Mouse (Mus musculus): ENCODE data around the gene Tmem97. TPM values are rescaled to one million over a fixed set of nuclear protein-coding genes. Genes with fewer than 3 reads are reported as not detected.
A peak's percentile ranks its signal among the peaks of the same experiment; 100 is the strongest.
"Not testable (repeated sequence)": the region's sequence is repeated elsewhere in the genome, so short reads cannot be mapped to it uniquely, and the experiment has no call there.

Tmem97 gene
- polyA plus RNA-seq, 1 experiment: 34.4 TPM

DNA sequence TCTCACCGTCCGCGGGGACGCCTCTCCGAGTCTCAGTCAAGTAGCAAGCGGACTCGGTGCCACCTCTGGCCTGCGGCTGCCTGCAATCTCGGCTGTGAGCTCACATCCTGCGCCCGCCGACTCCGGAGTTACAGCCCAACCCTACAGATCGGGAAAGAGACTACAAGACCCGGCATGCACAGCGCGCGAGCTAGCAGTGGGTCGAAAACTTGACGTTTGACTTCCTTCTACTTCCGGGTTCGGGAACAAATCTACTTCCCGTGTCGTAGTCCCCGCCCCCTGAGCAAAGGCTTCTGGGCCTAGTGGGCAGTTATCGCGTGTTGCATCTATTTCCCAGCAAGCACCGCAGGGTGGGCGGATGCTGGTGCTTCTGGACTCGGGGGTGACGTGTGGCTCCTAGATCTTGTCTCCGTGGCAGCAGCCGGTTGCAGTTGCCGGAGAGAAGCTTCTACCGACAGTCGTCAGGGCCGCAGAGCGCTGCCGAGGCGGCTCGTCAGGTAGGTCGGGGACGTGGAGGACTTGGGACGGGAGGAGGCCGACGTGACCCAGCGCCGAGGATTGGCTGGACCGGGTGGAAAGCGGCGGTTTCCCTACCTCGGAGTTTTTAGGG is 14.4 kb downstream of the Tmem97 start, which contains the start of the genes Tnfaip1 and Ift20:
Gene Tnfaip1 (minus strand): TSS at position 253 of the 610 bp plus-strand sequence.
Gene Ift20 (plus strand): TSS at position 282 of the 610 bp plus-strand sequence.
- Histone ChIP-seq H3K27me3 (replicated peaks; ENCODE audit: control insufficient read depth, insufficient read depth, low read length) (no peaks in the 10 kb centered on the region), H3K4me3 (ENCODE audit: insufficient read depth, low read depth, low read length) (peak within 1 kb of the TSS; percentile 83), H3K36me3 (ENCODE audit: control insufficient read depth, insufficient read depth, low read length) (peaks cover 3% of the 10 kb centered on the region; the same call in 1 of the 2 replicates), H3K4me1 (ENCODE audit: control insufficient read depth, insufficient read depth, low read length) (peaks cover 11% of the 10 kb centered on the region; the same call in 1 of the 2 replicates), H3K27ac (ENCODE audit: insufficient read depth, low read depth, low read length) (peak within 1 kb of the TSS; percentile 89)
- WGBS: under 1% methylated on average over 52 of the region's 52 CpGs
- DNase-seq: peak; percentile 99
- TF ChIP-seq POLR2A (IDR thresholded peaks at IDR 0.05; ENCODE audit: low read depth, low read length): peak; percentile 78
- TF ChIP-seq CTCF (conservative IDR thresholded peaks at IDR 0.05; ENCODE audit: insufficient read depth, insufficient read length, low read depth, low read length): no peak

DNA sequence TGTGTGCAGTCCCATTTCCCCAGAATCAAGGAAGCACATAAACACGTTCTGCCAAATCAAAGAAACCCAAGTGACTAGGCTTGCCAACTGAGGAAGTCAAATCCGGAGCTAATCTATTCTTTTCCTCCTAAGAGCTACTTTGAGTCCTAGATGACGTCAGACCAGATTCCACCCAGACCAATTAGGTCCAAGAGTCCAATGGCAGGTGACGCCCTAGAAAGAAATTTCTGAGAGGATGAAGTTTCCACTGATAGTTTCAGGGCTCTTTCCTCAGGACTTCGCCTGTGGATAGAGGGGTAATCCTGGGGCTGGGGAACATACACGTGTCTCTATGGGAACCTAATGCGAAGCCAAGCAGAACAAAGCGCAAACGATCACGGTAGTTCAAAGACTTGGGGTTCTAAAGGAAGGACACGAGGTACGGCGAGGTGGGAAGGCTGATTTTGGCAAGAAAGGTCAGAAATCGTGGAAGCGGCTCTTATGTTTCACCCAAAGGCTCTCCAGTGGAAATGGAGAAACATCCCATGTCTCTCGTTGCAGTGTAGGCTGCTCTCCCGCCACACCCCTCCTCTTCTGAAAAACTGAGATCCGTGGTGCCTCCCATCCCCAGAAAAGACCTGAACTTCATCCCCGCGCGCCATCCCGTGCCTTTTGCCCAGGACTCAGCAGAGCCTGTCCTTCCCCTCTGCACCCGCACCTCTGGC is 15.0 kb downstream of the Tmem97 start:
- TF ChIP-seq POLR2A (IDR thresholded peaks at IDR 0.05; ENCODE audit: low read depth, low read length) (no peak), CTCF (conservative IDR thresholded peaks at IDR 0.05; ENCODE audit: insufficient read depth, insufficient read length, low read depth, low read length) (no peak)
- no peaks in the 10 kb centered on the region for H3K27me3 ChIP-seq (replicated peaks; ENCODE audit: control insufficient read depth, insufficient read depth, low read length)
- H3K4me1 ChIP-seq (ENCODE audit: control insufficient read depth, insufficient read depth, low read length): peaks cover 11% of the 10 kb centered on the region; the same call in 1 of the 2 replicates
- peak; percentile 83 for DNase-seq
- under 1% methylated on average over 23 of the region's 23 CpGs for WGBS
- H3K36me3 ChIP-seq (ENCODE audit: control insufficient read depth, insufficient read depth, low read length): 0 out of 2 replicates have a peak, but pooled peaks cover under 1% of the 10 kb centered on the region
- H3K27ac ChIP-seq (ENCODE audit: insufficient read depth, low read depth, low read length): peak overlapping the region; percentile 89
- H3K4me3 ChIP-seq (ENCODE audit: insufficient read depth, low read depth, low read length): peak overlapping the region; percentile 80

DNA sequence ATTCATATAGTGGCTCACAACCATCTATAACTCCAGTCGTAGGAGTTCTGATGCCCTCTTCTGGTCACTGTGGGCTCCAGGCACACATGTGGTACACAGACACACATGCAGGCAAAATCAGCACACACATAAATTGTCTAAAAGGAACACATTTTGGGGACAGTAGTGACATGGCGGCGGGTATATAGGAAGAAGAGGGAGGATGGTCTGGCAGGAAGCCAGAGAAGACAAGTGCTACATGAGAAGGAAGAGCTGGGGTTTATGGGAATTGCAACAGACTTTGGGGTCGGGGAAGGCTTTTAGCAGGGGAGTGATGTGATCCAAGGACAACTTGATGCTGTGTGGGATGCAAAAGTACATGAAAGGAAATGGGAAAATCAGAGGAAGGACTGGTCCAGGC is 16.1 kb downstream of the Tmem97 start:
- Histone ChIP-seq H3K36me3 (ENCODE audit: control insufficient read depth, insufficient read depth, low read length) (no peaks in the 10 kb centered on the region), H3K27ac (ENCODE audit: insufficient read depth, low read depth, low read length) (no peak overlapping the region), H3K4me1 (ENCODE audit: control insufficient read depth, insufficient read depth, low read length) (peaks cover 11% of the 10 kb centered on the region; the same call in 1 of the 2 replicates), H3K27me3 (replicated peaks; ENCODE audit: control insufficient read depth, insufficient read depth, low read length) (no peaks in the 10 kb centered on the region), H3K4me3 (ENCODE audit: insufficient read depth, low read depth, low read length) (no peak overlapping the region)
- no peak for DNase-seq
- 72% methylated on average over 4 of the region's 4 CpGs for WGBS
- TF ChIP-seq POLR2A (IDR thresholded peaks at IDR 0.05; ENCODE audit: low read depth, low read length) (no peak), CTCF (conservative IDR thresholded peaks at IDR 0.05; ENCODE audit: insufficient read depth, insufficient read length, low read depth, low read length) (no peak)

DNA sequence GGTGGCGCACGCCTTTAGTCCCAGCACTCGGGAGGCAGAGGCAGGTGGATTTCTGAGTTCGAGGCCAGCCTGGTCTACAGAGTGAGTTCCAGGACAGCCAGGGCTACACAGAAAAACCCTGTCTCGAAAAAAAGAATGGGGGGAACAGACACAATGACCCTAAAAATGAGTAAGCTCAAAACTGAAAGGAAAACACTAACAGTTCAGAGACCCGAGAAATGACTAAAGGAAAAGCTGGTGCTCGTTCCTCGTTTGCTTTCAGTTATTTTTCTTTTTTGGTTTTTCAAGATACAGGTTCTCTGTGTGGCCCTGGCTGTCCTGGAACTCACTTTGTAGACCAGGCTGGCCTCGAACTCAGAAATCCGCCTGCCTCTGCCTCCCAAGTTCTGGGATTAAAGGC is 19.1 kb downstream of the Tmem97 start:
- H3K4me3 ChIP-seq (ENCODE audit: insufficient read depth, low read depth, low read length); H3K36me3 ChIP-seq (ENCODE audit: control insufficient read depth, insufficient read depth, low read length); DNase-seq; H3K27me3 ChIP-seq (replicated peaks; ENCODE audit: control insufficient read depth, insufficient read depth, low read length); H3K4me1 ChIP-seq (ENCODE audit: control insufficient read depth, insufficient read depth, low read length): not testable (repeated sequence)
- WGBS: 70% methylated on average over 10 of the region's 10 CpGs
- peak overlapping the region; percentile 29; the same call in 1 of the 2 replicates for H3K27ac ChIP-seq (ENCODE audit: insufficient read depth, low read depth, low read length)

DNA sequence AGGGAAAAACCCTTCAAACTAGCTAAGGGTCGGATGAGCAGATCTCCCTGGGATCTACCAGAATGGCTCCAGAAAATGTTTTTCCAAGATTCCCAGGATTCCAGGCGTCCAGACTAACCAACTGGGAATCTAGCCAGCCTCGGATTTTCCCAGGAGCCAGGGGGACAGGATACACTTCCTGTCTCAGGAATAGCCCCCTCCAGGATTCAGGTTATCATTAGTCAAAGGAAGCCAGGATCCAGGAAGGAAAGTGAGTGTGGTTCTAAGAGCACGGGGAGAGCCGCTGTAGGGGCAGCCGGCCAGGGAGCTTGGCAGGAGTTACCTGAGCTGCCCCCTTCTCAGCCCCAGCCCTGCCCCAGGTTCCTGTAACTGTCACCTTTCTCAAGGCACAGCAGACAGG is 19.5 kb downstream of the Tmem97 start:
- H3K4me3 ChIP-seq (ENCODE audit: insufficient read depth, low read depth, low read length): no peak overlapping the region
- DNase-seq: peak; percentile 87
- no peaks in the 10 kb centered on the region for H3K36me3 ChIP-seq (ENCODE audit: control insufficient read depth, insufficient read depth, low read length)
- TF ChIP-seq CTCF (conservative IDR thresholded peaks at IDR 0.05; ENCODE audit: insufficient read depth, insufficient read length, low read depth, low read length) (no peak), POLR2A (IDR thresholded peaks at IDR 0.05; ENCODE audit: low read depth, low read length) (no peak)
- H3K27ac ChIP-seq (ENCODE audit: insufficient read depth, low read depth, low read length): peak overlapping the region; percentile 29
- H3K4me1 ChIP-seq (ENCODE audit: control insufficient read depth, insufficient read depth, low read length): 0 out of 2 replicates have a peak, but pooled peaks cover 4% of the 10 kb centered on the region
- no peaks in the 10 kb centered on the region for H3K27me3 ChIP-seq (replicated peaks; ENCODE audit: control insufficient read depth, insufficient read depth, low read length)
- WGBS: 48% methylated on average over 6 of the region's 6 CpGs

DNA sequence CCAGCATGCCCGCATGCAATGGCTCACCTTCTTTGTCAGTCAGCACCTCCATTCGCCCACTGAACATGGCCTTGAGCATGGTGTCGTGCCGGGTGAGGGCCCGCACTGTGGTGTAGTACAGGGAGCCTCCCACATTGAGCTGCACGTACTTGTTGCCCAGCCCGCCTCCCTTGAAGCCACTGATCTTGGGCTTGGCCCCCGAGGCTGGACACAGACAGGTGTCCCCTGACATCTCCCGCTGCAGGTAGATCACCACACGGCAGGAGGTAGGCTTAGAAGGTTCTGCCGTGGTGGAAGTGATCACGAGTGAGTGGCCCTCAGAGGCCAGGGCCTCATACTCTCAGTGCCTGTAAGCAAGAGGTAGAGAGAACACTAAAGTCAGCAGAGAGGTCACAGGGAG is 20.6 kb downstream of the Tmem97 start:
- no peak for TF ChIP-seq CTCF (conservative IDR thresholded peaks at IDR 0.05; ENCODE audit: insufficient read depth, insufficient read length, low read depth, low read length)
- TF ChIP-seq POLR2A (IDR thresholded peaks at IDR 0.05; ENCODE audit: low read depth, low read length): no peak
- 0 out of 2 replicates have a peak, but pooled peaks cover under 1% of the 10 kb centered on the region for H3K4me1 ChIP-seq (ENCODE audit: control insufficient read depth, insufficient read depth, low read length)
- no peak overlapping the region for H3K4me3 ChIP-seq (ENCODE audit: insufficient read depth, low read depth, low read length)
- 78% methylated on average over 12 of the region's 12 CpGs for WGBS
- no peak for DNase-seq
- no peaks in the 10 kb centered on the region for H3K27me3 ChIP-seq (replicated peaks; ENCODE audit: control insufficient read depth, insufficient read depth, low read length)
- no peak overlapping the region for H3K27ac ChIP-seq (ENCODE audit: insufficient read depth, low read depth, low read length)
- H3K36me3 ChIP-seq (ENCODE audit: control insufficient read depth, insufficient read depth, low read length): no peaks in the 10 kb centered on the region

DNA sequence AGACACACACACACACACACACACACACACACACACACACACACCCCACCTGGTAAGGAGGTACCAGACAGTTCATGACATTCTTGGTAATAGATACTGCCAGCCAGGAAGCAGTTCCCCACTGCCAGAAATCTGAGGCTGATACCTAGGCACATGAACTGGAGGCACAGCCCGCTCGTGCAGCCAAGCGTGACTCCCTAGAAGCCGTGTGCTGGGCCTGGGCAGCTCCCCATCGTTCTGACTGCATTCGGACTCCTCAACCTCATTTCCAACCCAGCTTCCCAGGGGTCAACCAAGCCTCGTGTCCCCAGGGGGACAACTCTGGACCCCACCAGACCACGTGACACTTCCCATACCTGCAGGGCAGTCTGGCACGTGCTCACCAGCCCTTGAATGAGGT is 21.9 kb downstream of the Tmem97 start:
- WGBS: 42% methylated on average over 9 of the region's 9 CpGs
- Histone ChIP-seq H3K27ac (ENCODE audit: insufficient read depth, low read depth, low read length) (no peak overlapping the region), H3K36me3 (ENCODE audit: control insufficient read depth, insufficient read depth, low read length) (no peaks in the 10 kb centered on the region; the same call in 1 of the 2 replicates)

More for the DNA sequence above, 21.9 kb downstream of the Tmem97 start:
- no peak for DNase-seq
- no peak overlapping the region for H3K4me3 ChIP-seq (ENCODE audit: insufficient read depth, low read depth, low read length)
- TF ChIP-seq CTCF (conservative IDR thresholded peaks at IDR 0.05; ENCODE audit: insufficient read depth, insufficient read length, low read depth, low read length) (no peak), POLR2A (IDR thresholded peaks at IDR 0.05; ENCODE audit: low read depth, low read length) (no peak)
- no peaks in the 10 kb centered on the region for H3K27me3 ChIP-seq (replicated peaks; ENCODE audit: control insufficient read depth, insufficient read depth, low read length)
- H3K4me1 ChIP-seq (ENCODE audit: control insufficient read depth, insufficient read depth, low read length): no peaks in the 10 kb centered on the region
